Mouse (Mus musculus) left cerebral cortex, postnatal 36 days (tissue): ENCODE results near the gene Hbq1a. TPM values are rescaled to one million over a fixed set of nuclear protein-coding genes. Genes with fewer than 3 reads are reported as not detected.

Experiments
- DNase-seq, 2 experiments: peaks; one replicate each; pipeline ENCODE4 v3.0.0; 2021 to 2022; ENCODE audit warnings: low spot score in 2 of 2, mixed read lengths in 1 of 2
- intact Hi-C: fragments of 180-260 bp; cut with DNase I; formaldehyde crosslinking; loops from one replicate; pipeline ENCODE4 v1.15.1; 2025
- total RNA-seq, 2 experiments: library from RNA; stranded (reverse); gene quantifications; 2 replicates each; pipeline ENCODE4 v1.2.3; 2021

The Hbq1a gene
- total RNA-seq, 2 experiments from 2014 or later, result 0.72 to 1.0 TPM

DNA sequence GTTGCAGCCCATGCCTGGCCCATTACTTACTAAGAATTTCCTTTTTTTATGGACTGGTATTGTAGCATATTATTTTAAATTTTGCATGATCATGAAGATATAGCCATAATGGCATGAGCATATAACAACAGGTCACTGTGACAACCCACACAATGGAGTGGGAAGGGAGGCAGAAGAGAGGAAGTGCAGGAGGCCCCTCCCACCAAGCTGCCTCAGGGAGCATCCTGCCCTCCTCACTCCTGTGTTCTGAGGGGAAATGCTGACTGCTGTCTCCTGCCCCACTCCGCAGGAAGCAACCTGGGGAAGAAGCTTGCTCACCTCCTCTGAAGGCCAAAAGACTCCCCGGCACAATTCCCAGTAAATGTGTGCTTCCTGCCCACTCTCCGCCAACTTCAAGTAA, 10.1 kb downstream of the Hbq1a start:
- no peak for DNase-seq
- intact Hi-C loops, result no loop called here

- no peak for DNase-seq
- intact Hi-C loops, result no loop called here
Measured at GRCm38 (mm10) chr11:32316009-32316408, 16.1 kb downstream of the Hbq1a start.

GRCm38 (mm10) chr11:32320507-32321195, 20.8 kb downstream of the Hbq1a start:
- no peak for DNase-seq
- intact Hi-C loops, result loop anchor here (10.0 kb wide), 1 partner anchor 106 kb away; no protein-coding TSS in a partner anchor

- intact Hi-C loops, result loop anchor here (10.0 kb wide), 1 partner anchor 106 kb away; no protein-coding TSS in a partner anchor
- DNase-seq, result peak; percentile 57 to 59
Measured at GRCm38 (mm10) chr11:32321196-32321565, 21.3 kb downstream of the Hbq1a start.

DNA sequence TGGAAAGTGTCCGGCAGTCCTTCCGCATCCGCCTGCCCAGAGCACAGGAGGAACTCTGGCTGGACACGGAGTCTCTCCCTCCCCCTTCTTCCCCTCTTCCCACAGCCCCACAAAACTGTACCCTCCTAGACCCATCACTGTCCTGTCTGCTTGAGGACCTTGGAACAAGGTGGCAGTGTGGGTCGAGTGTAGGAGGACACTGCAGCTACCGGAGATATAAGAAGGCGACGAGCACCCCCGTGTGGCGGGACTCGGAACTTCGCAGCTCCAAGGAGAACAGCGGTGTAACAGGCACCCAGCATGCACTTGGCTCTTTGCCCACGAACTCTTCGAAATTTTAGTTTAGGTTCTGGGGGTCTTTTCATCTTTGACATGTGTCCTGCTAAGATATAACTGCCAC, 24.7 kb downstream of the Hbq1a start:
- intact Hi-C loops, result loop anchor here (10.0 kb wide), 1 partner anchor 110 kb away; no protein-coding TSS in a partner anchor

GRCm38 (mm10) chr11:32331075-32331474, 31.2 kb downstream of the Hbq1a start:
- intact Hi-C loops, result no loop called here
- no peak for DNase-seq

More for the DNA sequence above, 24.7 kb downstream of the Hbq1a start:
- peak; percentile 73 to 82 for DNase-seq

DNA sequence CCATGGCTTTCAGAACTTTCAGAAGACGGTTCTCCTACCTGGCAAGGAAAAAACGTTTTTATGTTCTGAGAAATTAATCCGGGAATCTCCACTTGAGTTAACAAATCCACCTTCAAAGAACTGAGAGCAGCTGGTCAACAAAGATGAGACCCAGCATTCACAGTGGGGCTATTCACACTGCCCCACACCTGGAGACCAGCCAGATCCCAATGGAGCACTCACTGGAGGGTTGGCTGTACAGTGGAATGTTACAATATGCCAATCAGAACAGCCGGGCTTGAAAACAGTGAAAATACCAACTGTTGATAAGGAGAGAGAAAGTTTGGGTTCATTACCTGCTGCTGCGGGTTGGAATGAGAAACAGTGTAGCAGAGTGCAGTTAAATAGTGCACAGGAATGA, 32.0 kb downstream of the Hbq1a start:
- intact Hi-C loops, result no loop called here
- DNase-seq, result no peak

GRCm38 (mm10) chr11:32333235-32333634, 33.4 kb downstream of the Hbq1a start:
- intact Hi-C loops, result no loop called here
- no peak for DNase-seq

DNA sequence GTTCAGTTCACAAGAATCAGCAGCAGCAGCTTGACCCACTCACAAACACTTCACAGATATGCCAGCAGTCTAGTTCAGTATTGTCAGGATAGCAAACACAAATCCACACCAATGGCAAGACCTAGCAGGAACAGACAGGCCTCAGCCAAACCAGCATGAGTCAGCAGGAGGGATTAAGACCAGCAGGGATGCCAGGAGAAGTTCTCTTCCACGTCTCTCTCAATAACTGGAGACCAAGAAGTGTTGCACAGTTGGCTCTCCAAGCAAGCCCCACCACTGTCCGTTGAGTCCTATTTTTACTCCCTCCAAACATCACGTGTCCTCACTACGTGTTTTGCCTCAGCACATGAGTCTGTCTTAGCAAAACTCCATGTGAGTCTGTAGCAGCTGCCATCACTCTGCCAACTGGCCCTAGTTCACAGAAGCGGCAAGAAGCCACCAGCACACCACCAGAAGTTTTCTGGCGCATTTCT, 36.6 kb downstream of the Hbq1a start:
- intact Hi-C loops, result no loop called here
- no peak for DNase-seq

DNA sequence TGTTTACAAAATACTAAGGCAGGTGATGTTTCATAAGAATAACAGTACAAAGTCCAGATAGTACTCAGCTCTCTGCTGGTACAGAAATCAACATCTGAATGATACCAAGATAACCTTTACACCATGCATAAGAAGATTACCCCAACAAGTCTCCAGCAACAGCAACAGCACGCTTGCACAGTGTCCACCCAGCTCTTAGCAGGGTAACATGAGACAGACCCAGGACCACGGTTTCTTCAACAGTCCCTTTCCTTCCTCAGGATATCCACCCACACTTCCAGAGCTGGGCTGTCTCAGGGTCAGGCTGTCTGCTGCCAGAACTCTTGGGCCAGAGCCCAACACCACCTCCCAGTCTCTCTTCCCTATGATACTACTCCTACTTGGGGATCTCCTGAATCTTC, 39.3 kb downstream of the Hbq1a start:
- intact Hi-C loops, result no loop called here
- DNase-seq, result no peak

DNA sequence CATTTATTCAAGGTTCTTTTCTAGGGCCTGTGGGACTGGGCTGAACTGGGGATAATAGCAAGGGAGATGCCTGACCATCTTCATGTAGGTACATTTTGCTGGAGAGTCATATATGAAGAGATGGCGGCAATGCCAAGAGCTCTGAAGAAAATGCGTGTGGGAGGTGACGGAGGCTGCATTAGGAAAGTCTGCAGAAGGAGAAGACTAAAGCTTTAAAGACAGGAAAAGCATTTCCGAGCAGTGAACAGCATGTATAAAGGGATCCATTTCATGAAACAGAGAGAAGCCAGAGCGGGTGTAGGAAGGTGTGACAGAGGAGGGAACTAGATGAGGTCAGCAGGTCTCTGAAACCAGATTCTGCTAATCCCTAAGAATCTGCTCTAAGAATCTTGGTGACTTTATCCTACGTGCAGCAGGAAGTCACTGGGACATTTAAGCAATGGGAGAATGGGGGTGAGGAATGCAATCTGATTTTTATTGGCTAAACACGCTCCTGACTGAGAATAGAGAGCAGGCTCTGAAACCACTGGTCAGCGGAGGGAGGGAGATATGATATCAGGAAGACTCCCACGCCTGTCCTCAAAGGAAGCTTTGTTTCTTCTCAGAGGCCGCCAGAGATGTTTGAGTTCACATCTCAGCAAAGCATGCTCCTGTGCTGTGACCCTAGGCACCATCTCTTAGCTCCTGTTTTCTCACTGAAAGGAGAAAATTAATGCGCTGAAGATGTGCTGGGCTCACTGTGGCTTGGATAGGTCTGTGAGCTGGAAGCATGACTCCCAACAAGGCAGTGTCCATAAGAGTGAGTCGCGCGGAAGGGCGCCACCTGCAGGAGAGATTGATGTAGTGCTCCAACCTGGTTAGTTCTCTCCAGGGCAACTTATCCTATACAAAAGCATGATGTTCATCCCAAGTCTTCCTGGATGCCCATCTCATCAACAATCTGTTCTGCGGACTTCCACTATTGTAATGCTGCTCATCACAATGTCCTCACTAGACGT, 40.9 kb downstream of the Hbq1a start:
- DNase-seq, result no peak
- intact Hi-C loops, result loop anchor here (5.0 to 10.0 kb wide), 2 partner anchors 67 to 244 kb away; no protein-coding TSS in a partner anchor

- no peak for DNase-seq
- intact Hi-C loops, result loop anchor here (5.0 to 10.0 kb wide), 2 partner anchors 65 to 242 kb away; no protein-coding TSS in a partner anchor
Measured at GRCm38 (mm10) chr11:32342770-32343191, 42.9 kb downstream of the Hbq1a start.

GRCm38 (mm10) chr11:32343350-32343749, 43.5 kb downstream of the Hbq1a start:
- intact Hi-C loops, result loop anchor here (5.0 to 10.0 kb wide), 2 partner anchors 64 to 241 kb away; no protein-coding TSS in a partner anchor
- no peak for DNase-seq

DNA sequence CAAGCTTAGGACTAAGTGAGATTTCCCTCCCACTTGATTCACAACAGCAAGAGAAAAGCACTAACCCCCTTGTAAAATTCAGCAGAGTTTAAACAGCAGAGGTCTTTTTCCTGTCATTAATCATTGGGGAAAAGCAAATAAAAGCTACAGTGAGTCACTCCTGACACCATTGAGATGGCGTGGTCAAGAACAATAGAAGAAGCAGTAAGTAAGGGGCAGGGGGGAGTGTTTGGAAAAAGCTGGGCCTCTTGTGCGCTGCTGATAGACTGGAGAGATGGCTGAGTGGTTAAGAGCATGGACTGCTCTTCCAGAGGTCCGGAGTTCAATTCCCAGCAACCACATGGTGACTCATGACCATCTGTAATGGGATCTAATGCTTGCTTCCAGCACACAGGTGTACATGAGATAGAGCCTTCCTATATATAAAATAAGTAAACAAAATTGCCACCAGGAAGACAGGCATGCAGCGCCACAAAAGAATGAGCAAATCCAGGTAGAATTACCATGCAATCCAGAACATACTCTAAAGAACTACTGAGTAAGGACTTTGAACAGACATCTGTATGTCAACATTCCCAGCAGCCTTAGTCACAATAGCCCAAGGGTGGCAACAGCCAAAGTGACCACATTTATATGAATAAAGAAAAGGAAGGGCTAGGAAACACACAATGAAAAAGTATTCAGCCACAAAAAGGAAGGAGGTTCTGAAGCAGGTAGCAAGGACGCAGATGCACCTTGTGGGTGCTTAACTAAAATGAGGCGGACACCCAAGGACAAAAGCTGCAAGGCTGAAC, 45.8 kb downstream of the Hbq1a start:
- intact Hi-C loops, result loop anchor here (5.0 to 10.0 kb wide), 2 partner anchors 107 to 239 kb away; no protein-coding TSS in a partner anchor
- no peak for DNase-seq

GRCm38 (mm10) chr11:32347264-32347606, 47.4 kb downstream of the Hbq1a start:
- DNase-seq, result no peak
- intact Hi-C loops, result loop anchor here (5.0 to 10.0 kb wide), 2 partner anchors 105 to 238 kb away; no protein-coding TSS in a partner anchor

- DNase-seq, result no peak
- intact Hi-C loops, result loop anchor here (5.0 to 10.0 kb wide), 2 partner anchors 104 to 237 kb away; no protein-coding TSS in a partner anchor
Measured at GRCm38 (mm10) chr11:32347607-32348432, 48.0 kb downstream of the Hbq1a start, which contains the start of gene Sh3pxd2b. TSS of gene Sh3pxd2b (plus strand) at chr11:32347820.

GRCm38 (mm10) chr11:32348433-32349283, 48.8 kb downstream of the Hbq1a start:
- intact Hi-C loops, result loop anchor here (5.0 to 10.0 kb wide), 2 partner anchors 104 to 236 kb away; no protein-coding TSS in a partner anchor
- DNase-seq, result no peak
